Mouse (Mus musculus) lung, adult 2 months (tissue): ENCODE results near the gene Noc3l. TPM values are rescaled to one million over a fixed set of nuclear protein-coding genes. Genes with fewer than 3 reads are reported as not detected.

Experiments used
- DNase-seq: peaks from one replicate; pipeline ENCODE4 v3.0.0; 2022
- H3K4me1 ChIP-seq: fragments of 200-500 bp; 2 replicates; pipeline ENCODE4 v1.6.1; 2011; ENCODE audit warnings: low read length; ENCODE audit not compliant: control insufficient read depth, insufficient read depth
- H3K4me3 ChIP-seq: fragments of 200-500 bp; replicated peaks from 2 replicates; pipeline ENCODE3; 2011; ENCODE audit warnings: low read depth, mild to moderate bottlenecking, control low read depth, low read length; ENCODE audit errors: extremely low read depth
- CTCF ChIP-seq: fragments of 200-500 bp; IDR thresholded peaks from 2 replicates; pipeline ENCODE4 v1.5.1; 2011; ENCODE audit warnings: mild to moderate bottlenecking, low read length, control low read depth; ENCODE audit not compliant: insufficient read depth
- POLR2A ChIP-seq: fragments of 200-500 bp; IDR thresholded peaks from 2 replicates; pipeline ENCODE4 v1.6.1; 2011; ENCODE audit warnings: low read depth, mild to moderate bottlenecking, control low read depth, low read length, borderline replicate concordance; ENCODE audit errors: extremely low read depth
- WGBS: fragments of 180-500 bp; shearing (Covaris S2); methylation state at CpG from one replicate; pipeline ENCODE4 v1.1.7; 2018; 5-methylcytosine and 5-hydroxymethylcytosine counted together
- polyA plus RNA-seq: library from polyadenylated mRNA; depleted of rRNA; stranded (reverse); fragments of >200 nt; gene quantifications from 2 replicates; pipeline ENCODE4 v1.2.3, GENCODE M21; 2012

Noc3l gene
- polyA plus RNA-seq, 1 experiment = 2.7 TPM

- 87% methylated on average over 4 of the region's 4 CpGs for WGBS
- no peak for DNase-seq
- TF ChIP-seq CTCF (no peak), POLR2A (no peak)
- Histone ChIP-seq H3K4me3 (no peak overlapping the region), H3K4me1 (peaks cover 6% of the 10 kb centered on the region)
Observed at GRCm38 (mm10) chr19:38820186-38820804, 1.3 kb upstream of the Noc3l start.

GRCm38 (mm10) chr19:38819427-38819802 lies 378 bp upstream of the Noc3l start:
- H3K4me3 ChIP-seq = peak overlapping the region; percentile 96
- no peak for DNase-seq
- no peak for TF ChIP-seq CTCF
- no peak for TF ChIP-seq POLR2A
- 10% methylated on average over 16 of the region's 16 CpGs for WGBS
- peaks cover 6% of the 10 kb centered on the region for H3K4me1 ChIP-seq

GRCm38 (mm10) chr19:38818191-38818590 lies 846 bp downstream of the Noc3l start:
- Histone ChIP-seq H3K4me1 (peaks cover 6% of the 10 kb centered on the region), H3K4me3 (no peak overlapping the region)
- no peak for DNase-seq
- TF ChIP-seq POLR2A = no peak
- no peak for TF ChIP-seq CTCF
- 26% methylated on average over 8 of the region's 8 CpGs for WGBS

- DNase-seq = no peak
- Histone ChIP-seq H3K4me3 (no peak overlapping the region), H3K4me1 (no peaks in the 10 kb centered on the region)
- 78% methylated on average over 6 of the region's 6 CpGs for WGBS
- no peak for TF ChIP-seq POLR2A
Observed at GRCm38 (mm10) chr19:38798801-38799200, 20.2 kb downstream of the Noc3l start.

GRCm38 (mm10) chr19:38798291-38798690 lies 20.7 kb downstream of the Noc3l start:
- DNase-seq = no peak
- Histone ChIP-seq H3K4me1 (no peaks in the 10 kb centered on the region), H3K4me3 (no peak overlapping the region)
- WGBS = 86% methylated on average over 1 of the region's 1 CpGs
- no peak for TF ChIP-seq CTCF
- TF ChIP-seq POLR2A = no peak

GRCm38 (mm10) chr19:38796546-38796945 lies 22.5 kb downstream of the Noc3l start:
- no peak for TF ChIP-seq POLR2A
- no peak for TF ChIP-seq CTCF
- no peaks in the 10 kb centered on the region for H3K4me1 ChIP-seq
- WGBS = 74% methylated on average over 5 of the region's 5 CpGs
- H3K4me3 ChIP-seq = no peak overlapping the region
- no peak for DNase-seq

GRCm38 (mm10) chr19:38793563-38794045 lies 25.4 kb downstream of the Noc3l start:
- H3K4me1 ChIP-seq = no peaks in the 10 kb centered on the region
- no peak for TF ChIP-seq CTCF
- no peak for TF ChIP-seq POLR2A
- no peak overlapping the region for H3K4me3 ChIP-seq
- WGBS = 90% methylated on average over 7 of the region's 7 CpGs
- no peak for DNase-seq

- 86% methylated on average over 6 of the region's 6 CpGs for WGBS
- TF ChIP-seq POLR2A = no peak
- DNase-seq = no peak
Observed at GRCm38 (mm10) chr19:38787756-38788155, 31.3 kb downstream of the Noc3l start.

GRCm38 (mm10) chr19:38783542-38783941 lies 35.5 kb downstream of the Noc3l start:
- H3K4me1 ChIP-seq = no peaks in the 10 kb centered on the region
- TF ChIP-seq CTCF = no peak
- no peak for TF ChIP-seq POLR2A
- no peak overlapping the region for H3K4me3 ChIP-seq
- no peak for DNase-seq
- 72% methylated on average over 9 of the region's 9 CpGs for WGBS

More at GRCm38 (mm10) chr19:38787756-38788155, 31.3 kb downstream of the Noc3l start:
- Histone ChIP-seq H3K4me3 (no peak overlapping the region), H3K4me1 (no peaks in the 10 kb centered on the region)

GRCm38 (mm10) chr19:38778805-38779204 lies 40.2 kb downstream of the Noc3l start:
- H3K4me1 ChIP-seq = no peaks in the 10 kb centered on the region
- DNase-seq = no peak
- 27% methylated on average over 2 of the region's 2 CpGs for WGBS
- H3K4me3 ChIP-seq = no peak overlapping the region
- no peak for TF ChIP-seq CTCF
- TF ChIP-seq POLR2A = no peak
